Mouse (Mus musculus) lung, adult 2 months (tissue): ENCODE measurements around the gene Sbk3.

ENCODE experiments used
- CTCF ChIP-seq: fragments of 200-500 bp; IDR thresholded peaks from 2 replicates; pipeline ENCODE4 v1.5.1; 2011; ENCODE audit warnings: mild to moderate bottlenecking, low read length, control low read depth; ENCODE audit not compliant: insufficient read depth
- POLR2A ChIP-seq: fragments of 200-500 bp; IDR thresholded peaks from 2 replicates; pipeline ENCODE4 v1.6.1; 2011; ENCODE audit warnings: low read depth, mild to moderate bottlenecking, control low read depth, low read length, borderline replicate concordance; ENCODE audit errors: extremely low read depth

DNA sequence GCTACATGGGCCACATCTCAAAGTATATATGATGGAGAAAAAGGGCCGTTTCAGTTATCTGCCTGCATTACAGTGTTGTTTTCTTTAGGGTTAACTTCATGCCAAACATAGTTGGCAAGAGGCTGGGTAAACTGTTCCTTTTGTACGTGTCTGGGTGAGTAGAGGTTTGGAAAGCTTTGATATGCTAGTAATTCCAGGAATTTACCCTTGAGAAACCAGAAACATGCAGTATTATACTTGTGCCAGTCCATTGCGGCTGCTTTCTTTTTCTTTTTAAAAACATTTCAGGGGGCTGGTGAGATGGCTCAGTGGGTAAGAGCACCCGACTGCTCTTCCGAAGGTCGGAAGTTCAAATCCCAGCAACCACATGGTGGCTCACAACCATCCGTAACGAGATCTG is 26.0 kb upstream of the Sbk3 start:
- TF ChIP-seq POLR2A (no peak), CTCF (no peak)
